11 mouse cellular contexts compared by ENCODE assay signal in genomic region chr9:61530263-61531045, GRCm38 (mm10).
A peak's percentile ranks its signal among the peaks of the same experiment; 100 is the strongest.
DNase-seq lines count a peak whose midpoint lies in the region; ATAC-seq and TF ChIP-seq lines count a peak whose summit lies in the region.
"Had no signal": no experiment of that assay in that cellular context is flagged by ENCODE, and none has a peak within 500 bp of the region (broad histone marks: within the 10 kb centered on the region; RNA-seq: fewer than 3 reads in every experiment).

No protein-coding gene starts in this region.

- peak overlapping the region; percentile 28; the same call in 1 of the 2 replicates for H3K9ac ChIP-seq in hindbrain, embryonic 16.5 days (ENCODE audit: low read depth, low read length)
- H3K9ac ChIP-seq in midbrain, embryonic 11.5 days (ENCODE audit: low read length): peak overlapping the region; percentile 30
- H3K9ac ChIP-seq: liver, embryonic 15.5 days had no signal

- 19% methylated on average over 4 of the region's 4 CpGs for WGBS in hindbrain, embryonic 16.5 days
- 18% methylated on average over 4 of the region's 4 CpGs for WGBS in midbrain, embryonic 11.5 days

- TF ChIP-seq POLR2A in brain, embryonic 14.5 days (IDR thresholded peaks at IDR 0.05; ENCODE audit: borderline replicate concordance, extremely low read depth, insufficient read depth, insufficient read length, poor library complexity, severe bottlenecking): no peak

- DNase-seq in brain, embryonic 14.5 days (ENCODE audit: low read depth): peak; percentile 95
- DNase-seq in embryo, embryonic 9.5 days (ENCODE audit: extremely low spot score): peak; percentile 42
- DNase-seq in midbrain, embryonic 11.5 days (ENCODE audit: low spot score, missing footprints): peak; percentile 91
- DNase-seq in T-cell, adult 2 months (ENCODE audit: low spot score): no peak
- no peak for DNase-seq in thymus, postnatal 36 days
- DNase-seq in adipocyte (ENCODE audit: low spot score): no peak
- DNase-seq: cerebellum, adult 9-10 months had no signal

- no peak overlapping the region for H3K4me3 ChIP-seq in hindbrain, embryonic 16.5 days (ENCODE audit: low read length)
- no peak overlapping the region for H3K4me3 ChIP-seq in midbrain, embryonic 11.5 days (ENCODE audit: low read depth, low read length)
- H3K4me3 ChIP-seq: liver, embryonic 15.5 days had no signal

- no peak overlapping the region for H3K4me2 ChIP-seq in hindbrain, embryonic 16.5 days (ENCODE audit: low read length)
- peak overlapping the region; percentile 13; the same call in 1 of the 2 replicates for H3K4me2 ChIP-seq in midbrain, embryonic 11.5 days
- H3K4me2 ChIP-seq: liver, embryonic 15.5 days had no signal

- no peaks in the 10 kb centered on the region for H3K36me3 ChIP-seq in hindbrain, embryonic 16.5 days (ENCODE audit: control insufficient read depth, insufficient read depth, low read length)
- H3K36me3 ChIP-seq in midbrain, embryonic 11.5 days (ENCODE audit: control insufficient read depth, insufficient read depth, low read length): no peaks in the 10 kb centered on the region
- H3K36me3 ChIP-seq: liver, embryonic 15.5 days had no signal

- no peak for TF ChIP-seq CTCF in brain, embryonic 14.5 days (IDR thresholded peaks at IDR 0.05; ENCODE audit: borderline replicate concordance, extremely low read depth, insufficient read depth, insufficient read length)

- no peaks in the 10 kb centered on the region for H3K27me3 ChIP-seq in hindbrain, embryonic 16.5 days (replicated peaks; ENCODE audit: control insufficient read depth, insufficient read depth, low read length)
- H3K27me3 ChIP-seq in midbrain, embryonic 11.5 days (ENCODE audit: control insufficient read depth, insufficient read depth, low read length): no peaks in the 10 kb centered on the region
- H3K27me3 ChIP-seq: liver, embryonic 15.5 days had no signal

- H3K4me1 ChIP-seq in hindbrain, embryonic 16.5 days (ENCODE audit: control insufficient read depth, insufficient read depth, low read depth, low read length): peaks cover 10% of the 10 kb centered on the region
- H3K4me1 ChIP-seq in midbrain, embryonic 11.5 days (ENCODE audit: control insufficient read depth, insufficient read depth, low read length): peaks cover 40% of the 10 kb centered on the region
- H3K4me1 ChIP-seq: liver, embryonic 15.5 days had no signal

- peak; percentile 91 for ATAC-seq in hindbrain, embryonic 16.5 days
- ATAC-seq in midbrain, embryonic 11.5 days (ENCODE audit: low FRiP score): peak; percentile 84
- ATAC-seq in monocyte, adult 5-6 weeks (replicated peaks; ENCODE audit: insufficient number of reproducible peaks, low FRiP score, low TSS enrichment, poor library complexity, severe bottlenecking): no peak

- H3K27ac ChIP-seq in hindbrain, embryonic 16.5 days (ENCODE audit: low read depth, low read length): no peak overlapping the region
- peak overlapping the region; percentile 75 for H3K27ac ChIP-seq in midbrain, embryonic 11.5 days (ENCODE audit: low read depth, low read length)
- H3K27ac ChIP-seq: kidney, postnatal 0 days; liver, embryonic 15.5 days had no signal

- H3K9me3 ChIP-seq in hindbrain, embryonic 16.5 days (ENCODE audit: control insufficient read depth, low read length): no peaks in the 10 kb centered on the region
- H3K9me3 ChIP-seq in midbrain, embryonic 11.5 days (ENCODE audit: control insufficient read depth, low read length): no peaks in the 10 kb centered on the region
- H3K9me3 ChIP-seq: liver, embryonic 15.5 days had no signal

Comparison
In these comparisons a context has a peak if more than half of its experiments do, and no peak if none do; other contexts are left out.
1. DNase-seq: peak in brain, embryonic 14.5 days (single experiment), embryo, embryonic 9.5 days (single experiment) and midbrain, embryonic 11.5 days (single experiment); none in T-cell, adult 2 months (single experiment), thymus, postnatal 36 days (0 of 2) and adipocyte (single experiment).